Mouse (Mus musculus) G1E (cell line): ENCODE results near the gene Dmkn. TPM values are rescaled to one million over a fixed set of nuclear protein-coding genes. Genes with fewer than 3 reads are reported as not detected.
A peak's percentile ranks its signal among the peaks of the same experiment; 100 is the strongest.

Source experiments
- ATAC-seq: 2 replicates; pipeline ENCODE4 v1.8.0; 2016; ENCODE audit warnings: mild to moderate bottlenecking; ENCODE audit not compliant: insufficient number of reproducible peaks, poor library complexity, low FRiP score, severe bottlenecking; ENCODE audit errors: extremely low read depth
- DNase-seq: peaks from one replicate; pipeline ENCODE4 v3.0.0; 2012; ENCODE audit warnings: low spot score
- H3K27me3 ChIP-seq: 2 replicates; pipeline ENCODE4 v1.6.1; 2012; ENCODE audit warnings: mild to moderate bottlenecking, low read length, inconsistent platforms; ENCODE audit not compliant: insufficient read depth
- H3K36me3 ChIP-seq: replicated peaks from 2 replicates; pipeline ENCODE3; 2012; ENCODE audit warnings: mild to moderate bottlenecking, inconsistent platforms
- H3K4me1 ChIP-seq: 2 replicates; pipeline ENCODE4 v1.6.1; 2012; ENCODE audit warnings: low read depth, low read length, inconsistent platforms, mixed read lengths; ENCODE audit not compliant: insufficient read depth
- H3K4me3 ChIP-seq: 2 replicates; pipeline ENCODE4 v1.5.1; 2012; ENCODE audit warnings: low read depth, mild to moderate bottlenecking, inconsistent platforms, low read length, moderate library complexity, mixed read lengths
- H3K9me3 ChIP-seq: replicated peaks from 2 replicates; pipeline ENCODE4 v1.6.1; 2012; ENCODE audit warnings: inconsistent platforms
- CTCF ChIP-seq: IDR thresholded peaks from 2 replicates; pipeline ENCODE4 v1.5.1; 2012; ENCODE audit warnings: low read depth, low read length, inconsistent platforms, mixed read lengths
- GATA1 ChIP-seq: IDR thresholded peaks from 2 replicates; pipeline ENCODE4 v1.6.1; 2012; ENCODE audit warnings: borderline replicate concordance, low read length, inconsistent platforms, mixed read lengths
- GATA2 ChIP-seq: IDR thresholded peaks from 2 replicates; pipeline ENCODE4 v1.6.1; 2012; ENCODE audit warnings: low read depth, low read length, inconsistent platforms, borderline replicate concordance
- POLR2AphosphoS5 ChIP-seq: IDR thresholded peaks from 2 replicates; pipeline ENCODE4 v1.6.1; 2012; ENCODE audit warnings: low read depth, low read length, inconsistent platforms; ENCODE audit not compliant: insufficient replicate concordance
- TAL1 ChIP-seq: conservative IDR thresholded peaks from 2 replicates; pipeline ENCODE4 v1.6.1; 2012; ENCODE audit warnings: low read depth, low read length, inconsistent platforms, mixed read lengths
- polyA plus RNA-seq: library from polyadenylated mRNA; stranded (reverse); fragments of >175 nt; gene quantifications from 2 replicates; pipeline ENCODE4 v1.2.3, GENCODE M21; 2012
- total RNA-seq, 2 experiments: library from RNA; stranded (forward) in 1 of 2; stranded (reverse) in 1 of 2; fragments of 200-1000 nt in 1 of 2; fragments of >200 nt in 1 of 2; fragmentation: Nextera tagmentation in 1 of 2; gene quantifications; 2 replicates each; pipeline ENCODE4 v1.2.3; 2014 to 2017

Dmkn gene
- not detected in 2 replicates for total RNA-seq (2014; fragmentation: Nextera tagmentation)
- 0.44 TPM in 1 of 2 replicates, not detected in the other for total RNA-seq (2017)
- not detected in 2 replicates for polyA plus RNA-seq

- no peak within 1 kb of the TSS for H3K4me3 ChIP-seq
- H3K9me3 ChIP-seq = no peaks in the 10 kb centered on the region
- DNase-seq = no peak
- TF ChIP-seq CTCF (no peak), POLR2AphosphoS5 (no peak), GATA2 (no peak), GATA1 (no peak), TAL1 (no peak)
- no peak for ATAC-seq
- no peaks in the 10 kb centered on the region for H3K36me3 ChIP-seq
- peaks cover 13% of the 10 kb centered on the region for H3K27me3 ChIP-seq
- 0 out of 2 replicates have a peak, but pooled peaks cover 2% of the 10 kb centered on the region for H3K4me1 ChIP-seq
Observed at GRCm38 (mm10) chr7:30763456-30763855, at the start of gene Dmkn. Gene Dmkn (plus strand): TSS chr7:30763756.

DNA sequence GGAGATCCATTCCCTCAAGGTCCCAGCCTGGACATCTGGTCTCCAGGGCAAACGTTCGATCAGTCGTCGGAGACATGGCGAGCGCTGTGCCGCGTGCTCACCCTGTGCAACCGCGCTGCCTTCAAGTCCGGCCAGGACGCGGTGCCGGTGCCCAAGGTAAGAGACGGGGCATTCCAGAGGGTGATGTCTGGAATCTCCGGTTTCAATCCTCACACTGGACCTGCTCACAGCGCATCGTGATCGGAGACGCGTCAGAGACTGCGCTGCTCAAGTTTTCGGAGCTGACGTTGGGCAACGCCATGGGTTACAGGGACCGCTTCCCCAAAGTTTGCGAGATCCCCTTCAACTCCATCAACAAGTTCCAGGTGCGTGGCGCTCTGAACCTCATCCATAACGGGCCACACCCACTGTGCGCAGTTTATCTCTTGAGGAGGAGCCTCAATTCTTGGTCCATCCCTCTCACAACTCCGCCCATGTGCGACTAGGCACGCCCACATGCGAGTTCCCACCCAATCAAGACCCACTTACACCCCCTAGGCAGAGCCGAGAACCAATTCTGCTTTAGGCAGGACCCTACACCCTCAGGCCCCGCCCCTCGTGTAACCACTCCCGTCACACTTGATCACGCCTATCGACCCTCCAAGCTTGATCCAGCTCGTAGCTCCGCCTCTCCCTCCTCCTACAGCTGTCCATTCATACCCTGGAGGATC, 46.4 kb upstream of the Dmkn start:
- TF ChIP-seq CTCF = no peak
- TF ChIP-seq TAL1 = no peak
- TF ChIP-seq POLR2AphosphoS5 = no peak
- no peak for TF ChIP-seq GATA2
- TF ChIP-seq GATA1 = no peak
- DNase-seq (no peak), ATAC-seq (no peak)
- no peaks in the 10 kb centered on the region for H3K36me3 ChIP-seq
- no peaks in the 10 kb centered on the region for H3K9me3 ChIP-seq
- peaks cover 28% of the 10 kb centered on the region; the same call in 1 of the 2 replicates for H3K27me3 ChIP-seq
- peaks cover 4% of the 10 kb centered on the region; the same call in 1 of the 2 replicates for H3K4me1 ChIP-seq
- H3K4me3 ChIP-seq = peak overlapping the region; percentile 14; the same call in 1 of the 2 replicates

DNA sequence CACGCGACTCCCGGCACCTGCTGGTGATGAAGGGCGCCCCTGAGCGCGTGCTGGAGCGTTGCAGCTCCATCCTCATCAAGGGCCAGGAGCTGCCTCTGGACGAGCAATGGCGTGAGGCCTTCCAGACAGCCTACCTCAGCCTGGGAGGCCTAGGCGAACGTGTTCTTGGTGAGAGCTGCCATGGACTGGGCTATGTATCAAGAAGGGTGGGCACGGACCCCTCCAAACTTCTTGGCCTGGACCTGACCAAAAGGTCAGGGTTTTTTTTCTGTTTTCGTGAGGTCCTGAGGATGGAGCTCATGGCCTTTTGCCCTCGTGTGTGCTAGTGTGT, 45.9 kb upstream of the Dmkn start:
- ATAC-seq = no peak
- H3K4me3 ChIP-seq = peak overlapping the region; percentile 14; the same call in 1 of the 2 replicates

GRCm38 (mm10) chr7:30719669-30720068, 43.9 kb upstream of the Dmkn start:
- ATAC-seq (no peak), DNase-seq (no peak)
- TF ChIP-seq POLR2AphosphoS5 (no peak), CTCF (no peak), TAL1 (no peak), GATA1 (no peak), GATA2 (no peak)
- Histone ChIP-seq H3K9me3 (no peaks in the 10 kb centered on the region), H3K4me1 (peaks cover 4% of the 10 kb centered on the region; the same call in 1 of the 2 replicates), H3K36me3 (peaks cover 3% of the 10 kb centered on the region), H3K4me3 (no peak overlapping the region), H3K27me3 (peaks cover 28% of the 10 kb centered on the region; the same call in 1 of the 2 replicates)

More for the DNA sequence above, 45.9 kb upstream of the Dmkn start:
- H3K36me3 ChIP-seq = no peaks in the 10 kb centered on the region
- H3K4me1 ChIP-seq = peaks cover 4% of the 10 kb centered on the region; the same call in 1 of the 2 replicates
- TF ChIP-seq CTCF (no peak), GATA2 (no peak), GATA1 (no peak), TAL1 (no peak)
- peaks cover 31% of the 10 kb centered on the region; the same call in 1 of the 2 replicates for H3K27me3 ChIP-seq
- no peaks in the 10 kb centered on the region for H3K9me3 ChIP-seq
- no peak for DNase-seq

GRCm38 (mm10) chr7:30721286-30721685, 42.3 kb upstream of the Dmkn start:
- H3K4me3 ChIP-seq = no peak overlapping the region
- peaks cover 13% of the 10 kb centered on the region for H3K4me1 ChIP-seq
- ATAC-seq = no peak
- H3K9me3 ChIP-seq = no peaks in the 10 kb centered on the region
- TF ChIP-seq CTCF (no peak), TAL1 (no peak), POLR2AphosphoS5 (no peak), GATA1 (no peak), GATA2 (no peak)
- DNase-seq = no peak
- peaks cover 26% of the 10 kb centered on the region; the same call in 1 of the 2 replicates for H3K27me3 ChIP-seq
- peaks cover 17% of the 10 kb centered on the region for H3K36me3 ChIP-seq

DNA sequence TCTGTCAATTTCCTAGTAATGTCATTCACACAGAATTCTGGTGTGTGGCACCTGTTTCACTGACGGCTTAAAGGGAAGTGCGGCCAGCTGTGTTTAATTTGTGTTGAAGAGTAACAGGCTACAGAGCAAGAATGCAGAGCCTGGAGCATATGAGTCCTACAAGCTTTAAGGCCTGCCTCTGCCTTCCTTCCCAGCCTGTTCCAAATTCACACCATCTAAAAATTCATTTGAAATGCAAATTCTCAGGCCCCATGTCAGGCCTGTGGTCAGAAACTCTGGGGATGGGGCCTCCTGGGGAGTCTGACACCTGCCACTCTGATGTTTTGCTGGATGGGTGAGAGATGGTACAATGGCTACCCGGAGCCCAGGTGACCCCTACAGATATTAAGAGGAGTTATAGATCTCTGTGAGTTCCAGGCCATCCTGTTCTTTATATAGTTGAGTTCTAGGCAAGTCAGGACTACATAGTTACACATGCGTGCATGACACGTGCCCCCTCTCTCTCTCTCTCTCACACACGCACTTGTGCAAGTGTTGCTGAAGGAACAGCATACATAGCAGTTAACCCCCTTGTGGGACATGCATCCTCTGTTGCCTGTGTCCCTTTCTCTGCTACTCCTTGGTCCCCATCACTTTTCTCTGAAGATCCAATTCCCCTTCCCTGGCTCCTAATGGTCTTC, 40.1 kb upstream of the Dmkn start:
- DNase-seq (no peak), ATAC-seq (no peak)
- TF ChIP-seq GATA1 = no peak
- no peak for TF ChIP-seq GATA2
- TF ChIP-seq POLR2AphosphoS5 = no peak
- TF ChIP-seq CTCF = no peak
- TF ChIP-seq TAL1 = no peak
- peaks cover 23% of the 10 kb centered on the region for H3K4me1 ChIP-seq
- no peak overlapping the region for H3K4me3 ChIP-seq
- H3K36me3 ChIP-seq = peaks cover 38% of the 10 kb centered on the region
- no peaks in the 10 kb centered on the region for H3K9me3 ChIP-seq
- H3K27me3 ChIP-seq = peaks cover 17% of the 10 kb centered on the region; the same call in 1 of the 2 replicates
